Mouse (Mus musculus): Measurements from ENCODE around the gene Klhl29. TPM values are rescaled to one million over a fixed set of nuclear protein-coding genes. Genes with fewer than 3 reads are reported as not detected.

Gene Klhl29
- polyA plus RNA-seq, 1 experiment: 6.7 TPM

GRCm38 (mm10) chr12:5274519-5274944, 101.0 kb downstream of the Klhl29 start:
- 93% methylated on average over 8 of the region's 8 CpGs for WGBS
- Histone ChIP-seq H3K4me3 (ENCODE audit: control insufficient read depth, insufficient read depth, low read length) (no peak overlapping the region), H3K27ac (ENCODE audit: control insufficient read depth, insufficient read depth, low read length) (no peak overlapping the region), H3K36me3 (ENCODE audit: control insufficient read depth, insufficient read depth, low read length) (no peaks in the 10 kb centered on the region), H3K4me1 (replicated peaks; ENCODE audit: control insufficient read depth, insufficient read depth, low read length) (no peaks in the 10 kb centered on the region), H3K27me3 (ENCODE audit: control insufficient read depth, insufficient read depth, low read length) (no peaks in the 10 kb centered on the region)
- TF ChIP-seq CTCF (IDR thresholded peaks at IDR 0.05; ENCODE audit: borderline replicate concordance, control insufficient read depth, extremely low read depth, insufficient read depth, low read length, poor library complexity): no peak
- no peak for TF ChIP-seq POLR2A (IDR thresholded peaks at IDR 0.05; ENCODE audit: control insufficient read depth, extremely low read depth, insufficient read depth, low read length, poor library complexity)
- no peak for DNase-seq

GRCm38 (mm10) chr12:5273316-5274047, 102.0 kb downstream of the Klhl29 start:
- H3K4me1 ChIP-seq (replicated peaks; ENCODE audit: control insufficient read depth, insufficient read depth, low read length): no peaks in the 10 kb centered on the region
- TF ChIP-seq CTCF (IDR thresholded peaks at IDR 0.05; ENCODE audit: borderline replicate concordance, control insufficient read depth, extremely low read depth, insufficient read depth, low read length, poor library complexity) (no peak), POLR2A (IDR thresholded peaks at IDR 0.05; ENCODE audit: control insufficient read depth, extremely low read depth, insufficient read depth, low read length, poor library complexity) (no peak)
- H3K27ac ChIP-seq (ENCODE audit: control insufficient read depth, insufficient read depth, low read length): no peak overlapping the region
- no peak overlapping the region for H3K4me3 ChIP-seq (ENCODE audit: control insufficient read depth, insufficient read depth, low read length)
- 88% methylated on average over 4 of the region's 4 CpGs for WGBS
- DNase-seq: no peak
- no peaks in the 10 kb centered on the region for H3K36me3 ChIP-seq (ENCODE audit: control insufficient read depth, insufficient read depth, low read length)
- no peaks in the 10 kb centered on the region for H3K27me3 ChIP-seq (ENCODE audit: control insufficient read depth, insufficient read depth, low read length)

- no peak overlapping the region for H3K4me3 ChIP-seq (ENCODE audit: control insufficient read depth, insufficient read depth, low read length)
- no peak for TF ChIP-seq CTCF (IDR thresholded peaks at IDR 0.05; ENCODE audit: borderline replicate concordance, control insufficient read depth, extremely low read depth, insufficient read depth, low read length, poor library complexity)
- TF ChIP-seq POLR2A (IDR thresholded peaks at IDR 0.05; ENCODE audit: control insufficient read depth, extremely low read depth, insufficient read depth, low read length, poor library complexity): no peak
- no peak overlapping the region for H3K27ac ChIP-seq (ENCODE audit: control insufficient read depth, insufficient read depth, low read length)
- DNase-seq: no peak
- no peaks in the 10 kb centered on the region for H3K36me3 ChIP-seq (ENCODE audit: control insufficient read depth, insufficient read depth, low read length)
- H3K27me3 ChIP-seq (ENCODE audit: control insufficient read depth, insufficient read depth, low read length): no peaks in the 10 kb centered on the region
- no peaks in the 10 kb centered on the region for H3K4me1 ChIP-seq (replicated peaks; ENCODE audit: control insufficient read depth, insufficient read depth, low read length)
- 90% methylated on average over 3 of the region's 3 CpGs for WGBS
These were observed 105.0 kb downstream of the Klhl29 start for GRCm38 (mm10) chr12:5270527-5270926.

- WGBS: 81% methylated on average over 9 of the region's 9 CpGs
- no peak overlapping the region for H3K4me3 ChIP-seq (ENCODE audit: control insufficient read depth, insufficient read depth, low read length)
- no peak overlapping the region for H3K27ac ChIP-seq (ENCODE audit: control insufficient read depth, insufficient read depth, low read length)
- no peaks in the 10 kb centered on the region for H3K36me3 ChIP-seq (ENCODE audit: control insufficient read depth, insufficient read depth, low read length)
- H3K4me1 ChIP-seq (replicated peaks; ENCODE audit: control insufficient read depth, insufficient read depth, low read length): no peaks in the 10 kb centered on the region
- no peak for TF ChIP-seq CTCF (IDR thresholded peaks at IDR 0.05; ENCODE audit: borderline replicate concordance, control insufficient read depth, extremely low read depth, insufficient read depth, low read length, poor library complexity)
- TF ChIP-seq POLR2A (IDR thresholded peaks at IDR 0.05; ENCODE audit: control insufficient read depth, extremely low read depth, insufficient read depth, low read length, poor library complexity): no peak
- no peaks in the 10 kb centered on the region for H3K27me3 ChIP-seq (ENCODE audit: control insufficient read depth, insufficient read depth, low read length)
- DNase-seq: no peak
These were observed 105.5 kb downstream of the Klhl29 start for GRCm38 (mm10) chr12:5269936-5270335.

- TF ChIP-seq POLR2A (IDR thresholded peaks at IDR 0.05; ENCODE audit: control insufficient read depth, extremely low read depth, insufficient read depth, low read length, poor library complexity): no peak
- no peak for TF ChIP-seq CTCF (IDR thresholded peaks at IDR 0.05; ENCODE audit: borderline replicate concordance, control insufficient read depth, extremely low read depth, insufficient read depth, low read length, poor library complexity)
- no peak for DNase-seq
- Histone ChIP-seq H3K4me1 (replicated peaks; ENCODE audit: control insufficient read depth, insufficient read depth, low read length) (no peaks in the 10 kb centered on the region), H3K4me3 (ENCODE audit: control insufficient read depth, insufficient read depth, low read length) (no peak overlapping the region), H3K27me3 (ENCODE audit: control insufficient read depth, insufficient read depth, low read length) (no peaks in the 10 kb centered on the region), H3K27ac (ENCODE audit: control insufficient read depth, insufficient read depth, low read length) (no peak overlapping the region), H3K36me3 (ENCODE audit: control insufficient read depth, insufficient read depth, low read length) (no peaks in the 10 kb centered on the region)
- 96% methylated on average over 7 of the region's 7 CpGs for WGBS
These were observed 106.4 kb downstream of the Klhl29 start for GRCm38 (mm10) chr12:5269061-5269460.

- TF ChIP-seq POLR2A (IDR thresholded peaks at IDR 0.05; ENCODE audit: control insufficient read depth, extremely low read depth, insufficient read depth, low read length, poor library complexity) (no peak), CTCF (IDR thresholded peaks at IDR 0.05; ENCODE audit: borderline replicate concordance, control insufficient read depth, extremely low read depth, insufficient read depth, low read length, poor library complexity) (no peak)
- no peaks in the 10 kb centered on the region for H3K27me3 ChIP-seq (ENCODE audit: control insufficient read depth, insufficient read depth, low read length)
- no peak overlapping the region for H3K4me3 ChIP-seq (ENCODE audit: control insufficient read depth, insufficient read depth, low read length)
- no peak overlapping the region for H3K27ac ChIP-seq (ENCODE audit: control insufficient read depth, insufficient read depth, low read length)
- H3K36me3 ChIP-seq (ENCODE audit: control insufficient read depth, insufficient read depth, low read length): no peaks in the 10 kb centered on the region
- no peaks in the 10 kb centered on the region for H3K4me1 ChIP-seq (replicated peaks; ENCODE audit: control insufficient read depth, insufficient read depth, low read length)
- DNase-seq: no peak
- 42% methylated on average over 9 of the region's 9 CpGs for WGBS
These were observed 107.3 kb downstream of the Klhl29 start for GRCm38 (mm10) chr12:5268188-5268612.
